Mouse (Mus musculus) liver, embryonic 14.5 days (tissue): Measurements from ENCODE around the gene Zmym6.

Source experiments
- CTCF ChIP-seq: IDR thresholded peaks from 2 replicates; pipeline ENCODE4 v1.5.1; 2016; ENCODE audit warnings: antibody characterized with exemption, low read depth, control low read depth
- EP300 ChIP-seq: IDR thresholded peaks from 2 replicates; pipeline ENCODE4 v1.6.1; 2016; ENCODE audit warnings: antibody characterized with exemption, low read depth

DNA sequence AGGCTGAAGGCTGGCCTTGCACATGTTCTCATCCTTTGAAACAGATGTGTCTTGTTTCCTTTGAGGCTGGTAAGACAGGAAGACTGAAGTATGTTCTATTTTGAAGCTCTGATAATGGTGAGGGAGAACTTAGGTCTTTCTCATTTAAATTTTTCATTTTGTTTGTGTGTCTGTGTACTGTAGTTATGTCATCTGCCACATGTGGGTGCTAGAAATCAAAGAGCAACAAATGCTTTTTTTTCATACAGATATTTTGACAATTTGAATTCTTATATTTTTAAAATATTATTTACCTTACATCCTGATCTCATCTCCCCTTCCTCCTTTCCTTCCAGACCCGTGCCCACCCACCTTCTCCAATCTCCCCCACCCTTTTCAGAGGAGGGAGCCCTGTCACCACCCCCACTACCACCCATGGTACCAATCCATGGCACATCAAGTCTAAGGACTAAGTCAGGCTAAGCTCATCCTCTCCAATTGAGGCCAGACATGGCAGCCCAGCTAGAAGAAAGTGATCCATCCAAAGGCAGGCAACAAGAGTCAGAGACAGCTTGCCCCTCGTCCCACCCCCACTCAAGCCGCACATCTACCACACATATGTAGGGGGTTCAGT, 37.2 kb upstream of the Zmym6 start:
- TF ChIP-seq EP300 (no peak), CTCF (no peak)
